Mouse (Mus musculus): ENCODE data around the gene Arfrp1. TPM values are rescaled to one million over a fixed set of nuclear protein-coding genes. Genes with fewer than 3 reads are reported as not detected.
A peak's percentile ranks its signal among the peaks of the same experiment; 100 is the strongest.

The Arfrp1 gene
- polyA plus RNA-seq, 1 experiment = 43.2 TPM

DNA sequence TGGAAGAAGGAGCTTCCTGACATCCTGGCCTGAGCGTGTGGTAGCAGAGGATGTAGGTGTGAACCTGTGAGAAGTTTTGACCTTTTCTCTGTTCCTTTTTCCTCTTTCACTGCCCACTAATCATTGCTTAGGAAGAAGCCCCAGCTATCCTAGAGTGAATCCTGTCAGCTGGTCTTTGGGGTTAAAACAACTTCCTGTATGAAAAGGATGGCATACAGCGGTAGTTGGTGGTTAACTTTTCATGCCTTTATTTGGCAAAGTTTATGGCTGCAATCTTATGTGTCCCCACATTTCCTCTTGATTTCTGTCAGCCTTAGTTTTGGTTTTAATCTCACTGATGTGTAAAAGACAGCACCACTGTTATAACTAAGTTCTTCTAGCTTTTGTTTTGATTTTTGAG is 12.0 kb upstream of the Arfrp1 start:
- TF ChIP-seq POLR2A (IDR thresholded peaks at IDR 0.05; ENCODE audit: control insufficient read depth, low read depth, low read length) (no peak), CTCF (IDR thresholded peaks at IDR 0.05; ENCODE audit: control insufficient read depth, insufficient read depth, insufficient replicate concordance, low read depth, low read length) (no peak)
- H3K4me1 ChIP-seq (ENCODE audit: control insufficient read depth, insufficient read depth, low read length) = no peaks in the 10 kb centered on the region
- H3K27ac ChIP-seq (ENCODE audit: control insufficient read depth, insufficient read depth, low read depth, low read length) = no peak overlapping the region
- H3K36me3 ChIP-seq (ENCODE audit: control insufficient read depth, insufficient read depth, low read length) = peaks cover 2% of the 10 kb centered on the region; the same call in 1 of the 2 replicates
- no peaks in the 10 kb centered on the region for H3K27me3 ChIP-seq (ENCODE audit: control insufficient read depth, insufficient read depth, low read length)
- no peak overlapping the region for H3K4me3 ChIP-seq (ENCODE audit: control insufficient read depth, low read depth, low read length)

DNA sequence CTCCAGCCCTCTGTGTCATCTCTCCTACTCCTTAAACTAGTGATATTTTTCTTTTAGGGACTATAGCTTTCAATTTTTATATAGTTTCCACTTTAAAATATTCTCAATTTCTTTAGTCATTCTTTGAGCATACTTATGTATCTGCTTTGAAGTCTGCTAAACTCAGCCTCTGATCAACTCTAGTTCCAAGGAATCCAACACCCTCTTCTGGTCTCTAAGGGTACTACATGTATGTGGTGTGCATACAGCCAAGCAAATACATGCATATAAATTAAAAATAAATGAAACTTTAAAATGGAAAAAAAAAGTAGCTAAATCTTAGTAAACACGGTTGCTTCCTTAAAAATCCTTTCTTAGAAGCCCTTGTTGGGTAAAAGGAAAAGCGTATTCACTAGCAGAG is 10.6 kb upstream of the Arfrp1 start:
- Histone ChIP-seq H3K27ac (ENCODE audit: control insufficient read depth, insufficient read depth, low read depth, low read length) (no peak overlapping the region), H3K4me3 (ENCODE audit: control insufficient read depth, low read depth, low read length) (no peak overlapping the region), H3K36me3 (ENCODE audit: control insufficient read depth, insufficient read depth, low read length) (peaks cover 2% of the 10 kb centered on the region; the same call in 1 of the 2 replicates), H3K27me3 (ENCODE audit: control insufficient read depth, insufficient read depth, low read length) (no peaks in the 10 kb centered on the region), H3K4me1 (ENCODE audit: control insufficient read depth, insufficient read depth, low read length) (no peaks in the 10 kb centered on the region)
- no peak for TF ChIP-seq POLR2A (IDR thresholded peaks at IDR 0.05; ENCODE audit: control insufficient read depth, low read depth, low read length)
- TF ChIP-seq CTCF (IDR thresholded peaks at IDR 0.05; ENCODE audit: control insufficient read depth, insufficient read depth, insufficient replicate concordance, low read depth, low read length) = no peak

DNA sequence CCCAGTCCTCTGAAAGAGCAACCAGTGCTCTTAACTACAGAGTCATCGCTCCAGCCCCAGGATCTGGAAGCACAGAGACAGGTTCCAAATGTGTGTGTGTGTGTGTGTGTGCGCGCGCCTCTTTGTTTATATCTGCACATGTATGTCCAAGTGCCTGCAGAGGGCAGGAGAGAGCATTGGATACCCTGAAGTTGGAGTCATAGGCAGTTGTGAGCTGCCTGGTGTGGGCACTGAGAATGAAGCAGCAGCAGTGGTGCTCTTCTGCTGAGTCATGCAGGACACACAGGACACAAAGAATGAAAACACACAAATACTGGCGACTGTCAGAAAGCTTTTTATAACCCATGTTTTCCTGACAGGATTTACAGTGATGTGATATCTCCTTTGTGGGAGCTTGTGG is 4.8 kb upstream of the Arfrp1 start:
- no peak overlapping the region for H3K27ac ChIP-seq (ENCODE audit: control insufficient read depth, insufficient read depth, low read depth, low read length)
- no peak overlapping the region for H3K4me3 ChIP-seq (ENCODE audit: control insufficient read depth, low read depth, low read length)
- H3K27me3 ChIP-seq (ENCODE audit: control insufficient read depth, insufficient read depth, low read length) = no peaks in the 10 kb centered on the region
- TF ChIP-seq POLR2A (IDR thresholded peaks at IDR 0.05; ENCODE audit: control insufficient read depth, low read depth, low read length) (no peak), CTCF (IDR thresholded peaks at IDR 0.05; ENCODE audit: control insufficient read depth, insufficient read depth, insufficient replicate concordance, low read depth, low read length) (no peak)
- H3K36me3 ChIP-seq (ENCODE audit: control insufficient read depth, insufficient read depth, low read length) = no peaks in the 10 kb centered on the region
- peaks cover 3% of the 10 kb centered on the region for H3K4me1 ChIP-seq (ENCODE audit: control insufficient read depth, insufficient read depth, low read length)

DNA sequence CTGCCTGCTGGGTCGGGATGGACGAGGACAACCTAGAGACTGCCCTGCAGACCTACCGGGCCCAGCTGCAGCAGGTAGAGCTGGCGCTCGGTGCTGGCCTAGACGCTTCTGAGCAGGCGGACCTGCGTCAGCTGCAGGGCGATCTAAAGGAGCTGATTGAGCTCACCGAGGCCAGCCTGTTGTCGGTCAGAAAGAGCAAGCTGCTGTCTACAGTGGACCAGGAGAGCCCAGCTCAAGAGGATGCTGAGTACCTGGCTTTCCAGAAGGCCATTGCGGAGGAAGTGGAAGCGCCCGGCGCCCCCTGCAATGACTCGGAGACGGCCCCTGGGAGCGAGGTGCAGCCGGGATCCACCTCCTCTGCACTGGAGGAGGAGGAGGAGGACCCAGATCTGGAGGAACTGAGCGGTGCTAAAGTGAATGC is 461 bp upstream of the Arfrp1 start:
- Histone ChIP-seq H3K27ac (ENCODE audit: control insufficient read depth, insufficient read depth, low read depth, low read length) (peak overlapping the region; percentile 71), H3K4me3 (ENCODE audit: control insufficient read depth, low read depth, low read length) (peak overlapping the region; percentile 88), H3K27me3 (ENCODE audit: control insufficient read depth, insufficient read depth, low read length) (no peaks in the 10 kb centered on the region), H3K4me1 (ENCODE audit: control insufficient read depth, insufficient read depth, low read length) (peaks cover 6% of the 10 kb centered on the region), H3K36me3 (ENCODE audit: control insufficient read depth, insufficient read depth, low read length) (peaks cover under 1% of the 10 kb centered on the region)
- TF ChIP-seq POLR2A (IDR thresholded peaks at IDR 0.05; ENCODE audit: control insufficient read depth, low read depth, low read length) (no peak), CTCF (IDR thresholded peaks at IDR 0.05; ENCODE audit: control insufficient read depth, insufficient read depth, insufficient replicate concordance, low read depth, low read length) (no peak)

DNA sequence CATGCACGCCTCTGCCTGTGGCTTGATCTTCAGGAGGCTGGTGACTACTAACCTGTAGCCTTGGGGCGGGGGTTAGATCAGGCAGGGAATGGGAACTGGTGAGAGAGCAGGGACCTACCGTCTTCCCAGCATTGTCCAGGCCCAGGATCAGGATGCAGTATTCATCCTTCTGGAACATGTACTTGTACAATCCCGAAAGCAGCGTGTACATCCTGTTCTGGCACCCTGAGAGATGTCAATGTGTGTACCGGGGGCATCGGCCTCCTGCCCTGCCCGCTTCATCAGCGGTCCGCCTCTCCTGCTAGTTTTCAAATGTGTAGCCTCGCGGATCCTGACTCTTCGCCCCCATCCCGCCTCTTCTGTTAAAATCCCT is 731 bp downstream of the Arfrp1 start:
- TF ChIP-seq CTCF (IDR thresholded peaks at IDR 0.05; ENCODE audit: control insufficient read depth, insufficient read depth, insufficient replicate concordance, low read depth, low read length) = no peak
- no peak for TF ChIP-seq POLR2A (IDR thresholded peaks at IDR 0.05; ENCODE audit: control insufficient read depth, low read depth, low read length)
- peaks cover 3% of the 10 kb centered on the region for H3K36me3 ChIP-seq (ENCODE audit: control insufficient read depth, insufficient read depth, low read length)
- H3K27me3 ChIP-seq (ENCODE audit: control insufficient read depth, insufficient read depth, low read length) = no peaks in the 10 kb centered on the region

DNA sequence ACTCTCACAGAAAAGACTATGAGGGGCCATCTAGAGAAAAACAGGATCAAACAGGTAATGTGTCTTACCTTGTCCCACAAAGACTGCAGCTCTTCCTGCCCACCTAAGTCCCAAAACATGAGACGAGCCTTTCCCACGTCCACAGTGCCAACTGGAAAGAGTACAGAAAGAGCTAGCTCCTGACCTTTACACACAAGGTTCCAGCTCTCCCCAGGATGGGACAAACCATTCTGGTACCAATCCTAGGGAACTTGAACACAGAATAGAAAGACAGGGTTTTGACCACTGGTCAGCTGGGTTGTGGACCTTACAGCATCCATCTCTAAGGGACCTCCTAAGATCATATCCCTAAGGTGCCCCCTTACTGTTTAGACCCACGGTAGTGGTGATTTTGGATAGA is 1.3 kb downstream of the Arfrp1 start:
- peaks cover 6% of the 10 kb centered on the region for H3K36me3 ChIP-seq (ENCODE audit: control insufficient read depth, insufficient read depth, low read length)
- H3K4me1 ChIP-seq (ENCODE audit: control insufficient read depth, insufficient read depth, low read length) = peaks cover 6% of the 10 kb centered on the region
- H3K27ac ChIP-seq (ENCODE audit: control insufficient read depth, insufficient read depth, low read depth, low read length) = no peak overlapping the region
- H3K27me3 ChIP-seq (ENCODE audit: control insufficient read depth, insufficient read depth, low read length) = no peaks in the 10 kb centered on the region
- H3K4me3 ChIP-seq (ENCODE audit: control insufficient read depth, low read depth, low read length) = peak overlapping the region; percentile 88
- no peak for TF ChIP-seq POLR2A (IDR thresholded peaks at IDR 0.05; ENCODE audit: control insufficient read depth, low read depth, low read length)
- TF ChIP-seq CTCF (IDR thresholded peaks at IDR 0.05; ENCODE audit: control insufficient read depth, insufficient read depth, insufficient replicate concordance, low read depth, low read length) = no peak

More for the DNA sequence above, 731 bp downstream of the Arfrp1 start:
- peak overlapping the region; percentile 71 for H3K27ac ChIP-seq (ENCODE audit: control insufficient read depth, insufficient read depth, low read depth, low read length)
- H3K4me3 ChIP-seq (ENCODE audit: control insufficient read depth, low read depth, low read length) = peak overlapping the region; percentile 88
- peaks cover 6% of the 10 kb centered on the region for H3K4me1 ChIP-seq (ENCODE audit: control insufficient read depth, insufficient read depth, low read length)

DNA sequence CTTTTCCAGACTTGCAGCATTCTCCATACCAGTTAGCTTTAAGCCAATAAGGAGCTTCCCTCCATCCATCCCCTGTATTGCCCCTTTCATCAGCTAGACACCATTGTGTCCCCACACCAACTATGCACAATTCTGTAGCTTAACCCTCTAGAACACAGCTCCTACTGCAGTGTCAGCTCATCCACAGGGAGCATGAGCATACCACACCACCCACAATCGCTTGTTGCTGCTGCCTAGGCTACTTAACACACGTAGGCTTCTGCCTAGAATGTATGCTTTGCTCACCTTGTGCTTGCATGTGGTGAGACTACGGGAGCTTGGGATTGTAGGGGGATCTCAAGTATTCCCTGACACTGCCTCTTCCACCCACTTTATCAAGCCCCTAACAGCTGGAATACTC is 8.4 kb downstream of the Arfrp1 start:
- Histone ChIP-seq H3K4me1 (ENCODE audit: control insufficient read depth, insufficient read depth, low read length) (no peaks in the 10 kb centered on the region), H3K4me3 (ENCODE audit: control insufficient read depth, low read depth, low read length) (no peak overlapping the region), H3K36me3 (ENCODE audit: control insufficient read depth, insufficient read depth, low read length) (peaks cover 7% of the 10 kb centered on the region), H3K27ac (ENCODE audit: control insufficient read depth, insufficient read depth, low read depth, low read length) (no peak overlapping the region), H3K27me3 (ENCODE audit: control insufficient read depth, insufficient read depth, low read length) (no peaks in the 10 kb centered on the region)
- no peak for TF ChIP-seq POLR2A (IDR thresholded peaks at IDR 0.05; ENCODE audit: control insufficient read depth, low read depth, low read length)
- TF ChIP-seq CTCF (IDR thresholded peaks at IDR 0.05; ENCODE audit: control insufficient read depth, insufficient read depth, insufficient replicate concordance, low read depth, low read length) = no peak

DNA sequence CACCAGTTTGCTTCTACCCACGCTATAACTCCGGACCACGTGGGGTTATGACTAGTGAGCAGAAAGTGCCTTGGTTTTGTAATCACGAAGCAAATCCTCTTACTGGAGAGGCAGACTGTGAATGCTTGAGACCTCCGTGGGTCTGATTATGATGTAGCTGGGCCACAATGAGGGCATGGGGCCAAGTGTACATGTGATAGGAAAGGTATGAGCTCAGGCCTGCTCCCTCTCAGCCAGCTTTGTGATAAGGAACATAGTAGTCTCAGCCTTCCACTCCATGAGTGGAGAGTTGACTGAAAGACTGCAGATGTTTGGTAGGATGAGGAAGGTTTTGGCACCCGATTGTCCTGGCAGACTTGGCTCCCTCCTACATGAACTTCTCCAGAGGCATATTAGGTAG is 22.4 kb downstream of the Arfrp1 start:
- H3K4me3 ChIP-seq (ENCODE audit: control insufficient read depth, low read depth, low read length) = no peak overlapping the region
- TF ChIP-seq POLR2A (IDR thresholded peaks at IDR 0.05; ENCODE audit: control insufficient read depth, low read depth, low read length) (no peak), CTCF (IDR thresholded peaks at IDR 0.05; ENCODE audit: control insufficient read depth, insufficient read depth, insufficient replicate concordance, low read depth, low read length) (no peak)
- peaks cover 6% of the 10 kb centered on the region; the same call in 1 of the 2 replicates for H3K36me3 ChIP-seq (ENCODE audit: control insufficient read depth, insufficient read depth, low read length)
- H3K4me1 ChIP-seq (ENCODE audit: control insufficient read depth, insufficient read depth, low read length) = no peaks in the 10 kb centered on the region
- no peaks in the 10 kb centered on the region for H3K27me3 ChIP-seq (ENCODE audit: control insufficient read depth, insufficient read depth, low read length)
- H3K27ac ChIP-seq (ENCODE audit: control insufficient read depth, insufficient read depth, low read depth, low read length) = no peak overlapping the region

Measured in testis, adult 2 months (tissue).